Mouse (Mus musculus): Measurements from ENCODE around the gene Olfr374. TPM values are rescaled to one million over a fixed set of nuclear protein-coding genes. Genes with fewer than 3 reads are reported as not detected.
A peak's percentile ranks its signal among the peaks of the same experiment; 100 is the strongest.
"Not testable (repeated sequence)": the region's sequence is repeated elsewhere in the genome, so short reads cannot be mapped to it uniquely, and the experiment has no call there.

Olfr374 gene
- polyA plus RNA-seq, 1 experiment from 2014 or later = not detected

DNA sequence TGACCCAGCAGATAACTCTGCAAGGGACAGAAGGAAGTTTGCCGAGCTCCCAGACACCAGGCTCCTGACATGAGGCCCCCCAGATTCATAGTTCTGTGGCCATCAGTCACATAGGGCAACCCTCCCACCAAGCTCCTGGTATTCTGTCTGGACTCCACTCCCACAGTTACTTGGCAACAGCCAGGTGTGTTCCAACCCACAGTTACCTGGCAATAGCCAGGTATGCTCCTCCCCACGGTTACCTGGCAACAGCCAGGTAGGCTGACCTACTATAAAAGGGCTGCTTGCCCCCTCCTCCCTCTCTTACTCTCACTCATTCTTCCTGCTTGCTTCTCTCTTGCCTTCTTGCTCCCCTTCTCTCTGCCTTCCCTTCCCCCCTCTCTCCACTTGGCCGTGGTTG lies 14.6 kb downstream of the Olfr374 start:
- not testable (repeated sequence) for H3K36me3 ChIP-seq; H3K27ac ChIP-seq (replicated peaks); H3K9ac ChIP-seq; H3K4me2 ChIP-seq; H3K4me3 ChIP-seq; ATAC-seq (ENCODE audit: low read depth); H3K9me3 ChIP-seq; H3K4me1 ChIP-seq (replicated peaks); H3K27me3 ChIP-seq
- WGBS = 61% methylated on average over 3 of the region's 3 CpGs

DNA sequence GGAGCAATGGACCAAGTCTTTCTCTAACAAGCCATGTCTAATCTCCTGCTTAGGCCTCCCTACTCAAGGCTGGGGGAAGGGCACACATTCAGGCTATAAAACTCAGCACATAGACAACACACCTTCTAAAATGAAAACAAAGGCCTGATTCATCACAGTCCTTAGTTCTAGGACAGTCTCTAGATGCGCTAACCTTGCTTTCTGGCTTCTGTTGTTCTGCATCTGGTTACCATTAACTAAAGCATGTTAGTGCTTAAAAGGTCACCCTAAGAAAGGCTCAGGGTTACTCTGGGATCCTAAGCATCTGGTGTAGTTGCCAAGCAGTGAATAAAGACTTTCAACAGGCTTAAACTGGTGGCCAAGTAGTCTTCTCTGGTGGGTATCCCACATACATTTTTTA lies 15.2 kb downstream of the Olfr374 start:
- no peak overlapping the region for H3K9ac ChIP-seq
- no peaks in the 10 kb centered on the region for H3K27me3 ChIP-seq
- H3K27ac ChIP-seq (replicated peaks) = no peak overlapping the region
- H3K4me2 ChIP-seq = no peak overlapping the region
- no peak overlapping the region for H3K4me3 ChIP-seq
- H3K9me3 ChIP-seq = no peaks in the 10 kb centered on the region
- no peaks in the 10 kb centered on the region for H3K4me1 ChIP-seq (replicated peaks)
- no peaks in the 10 kb centered on the region for H3K36me3 ChIP-seq
- no peak for ATAC-seq (ENCODE audit: low read depth)
- 49% methylated on average over 1 of the region's 1 CpGs for WGBS

DNA sequence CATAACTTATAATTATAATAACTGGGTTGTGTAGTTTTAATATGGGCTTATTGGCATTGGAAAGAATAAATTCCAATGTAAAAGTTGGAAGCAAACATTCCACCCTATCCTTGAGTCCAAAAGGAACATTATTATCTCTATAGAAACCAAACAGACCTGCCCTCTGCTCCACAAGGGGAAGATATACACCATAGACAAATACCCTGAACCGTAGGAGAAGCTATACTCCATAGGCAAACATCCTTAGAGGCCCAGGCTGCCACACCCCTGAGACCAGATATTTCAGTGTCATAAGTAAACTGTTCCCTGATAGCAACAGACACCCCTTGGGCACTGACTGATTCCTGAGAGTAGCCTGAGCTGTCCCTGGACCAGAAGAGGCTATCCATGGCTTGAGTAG lies 21.0 kb downstream of the Olfr374 start:
- no peaks in the 10 kb centered on the region for H3K9me3 ChIP-seq
- no peak overlapping the region for H3K4me3 ChIP-seq
- WGBS = 91% methylated on average over 1 of the region's 1 CpGs
- no peaks in the 10 kb centered on the region for H3K27me3 ChIP-seq
- no peak overlapping the region for H3K4me2 ChIP-seq
- H3K27ac ChIP-seq (replicated peaks) = no peak overlapping the region
- no peaks in the 10 kb centered on the region for H3K4me1 ChIP-seq (replicated peaks)
- ATAC-seq (ENCODE audit: low read depth) = no peak
- no peak overlapping the region for H3K9ac ChIP-seq
- H3K36me3 ChIP-seq = no peaks in the 10 kb centered on the region

DNA sequence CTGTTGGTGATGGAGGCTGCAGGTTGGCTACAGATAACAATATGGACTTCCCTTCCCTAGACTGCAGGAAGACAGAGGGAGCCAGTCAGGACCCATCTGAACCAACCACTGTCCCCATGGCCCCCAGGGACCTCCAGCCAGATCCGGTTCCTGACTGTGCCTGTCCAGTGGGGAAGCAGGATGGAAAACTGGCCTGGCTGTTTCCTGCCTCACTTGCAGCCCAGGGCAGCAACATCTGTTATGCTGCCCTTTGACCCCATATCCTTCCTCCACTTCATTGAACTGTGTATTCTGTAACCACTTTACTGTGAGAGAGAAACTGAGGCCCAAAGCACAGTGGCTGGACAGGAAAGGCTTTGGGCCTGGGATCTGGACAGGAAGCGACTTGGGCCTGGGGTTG lies 24.4 kb downstream of the Olfr374 start:
- Histone ChIP-seq H3K36me3 (no peaks in the 10 kb centered on the region), H3K27ac (replicated peaks) (0 out of 2 replicates have a peak overlapping the region, but pooled peaks have one; percentile 33), H3K4me1 (replicated peaks) (peaks cover 12% of the 10 kb centered on the region), H3K9ac (no peak overlapping the region), H3K4me2 (no peak overlapping the region), H3K4me3 (no peak overlapping the region), H3K9me3 (no peaks in the 10 kb centered on the region), H3K27me3 (no peaks in the 10 kb centered on the region)
- no peak for ATAC-seq (ENCODE audit: low read depth)
- 78% methylated on average over 2 of the region's 2 CpGs for WGBS

DNA sequence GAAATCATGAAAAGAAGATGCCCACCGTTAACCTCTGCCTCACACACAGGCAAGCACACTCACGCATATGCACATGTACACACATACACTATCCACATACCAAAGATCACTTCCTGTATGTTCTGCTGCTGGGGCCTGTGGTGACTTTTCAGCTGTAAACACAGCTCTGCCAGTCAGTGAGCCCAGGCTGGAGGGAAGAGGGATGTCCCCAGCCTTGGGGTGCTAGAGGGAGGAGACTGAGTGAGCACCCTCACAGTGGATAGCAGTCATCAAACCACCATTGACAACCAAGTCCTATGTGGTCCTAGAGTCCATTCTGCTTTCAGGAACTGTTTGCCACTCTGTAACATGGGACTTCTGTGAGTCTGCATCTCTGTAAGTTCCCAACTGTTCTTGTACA lies 25.1 kb downstream of the Olfr374 start:
- peak overlapping the region; percentile 33; the same call in 1 of the 2 replicates for H3K27ac ChIP-seq (replicated peaks)
- peaks cover 18% of the 10 kb centered on the region for H3K4me1 ChIP-seq (replicated peaks)
- ATAC-seq (ENCODE audit: low read depth) = no peak
- no peak overlapping the region for H3K9ac ChIP-seq
- no peaks in the 10 kb centered on the region for H3K9me3 ChIP-seq
- no peak overlapping the region for H3K4me3 ChIP-seq
- H3K36me3 ChIP-seq = no peaks in the 10 kb centered on the region
- no peaks in the 10 kb centered on the region for H3K27me3 ChIP-seq
- H3K4me2 ChIP-seq = no peak overlapping the region
- WGBS = 85% methylated on average over 2 of the region's 2 CpGs

DNA sequence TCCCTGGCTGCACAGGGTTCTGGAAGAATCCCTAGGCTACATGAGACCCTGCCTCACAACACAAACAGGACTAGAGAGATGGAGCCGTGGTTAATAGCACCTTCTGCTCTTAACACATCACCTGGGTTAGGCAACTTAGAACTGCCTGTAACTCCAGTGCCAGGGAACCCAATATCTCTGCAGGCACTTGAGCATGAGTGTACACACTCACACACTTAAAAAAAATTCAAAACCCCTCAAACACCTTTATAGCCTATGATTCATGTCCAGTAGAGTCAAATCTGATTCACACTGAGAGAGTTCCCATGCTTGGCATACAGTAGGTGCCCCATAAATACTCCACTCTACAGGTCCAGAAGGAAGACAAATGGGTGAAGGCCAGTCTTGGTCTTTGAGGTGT lies 25.6 kb downstream of the Olfr374 start:
- Histone ChIP-seq H3K4me1 (replicated peaks) (peaks cover 23% of the 10 kb centered on the region), H3K9ac (no peak overlapping the region), H3K27ac (replicated peaks) (peak overlapping the region; percentile 33; the same call in 1 of the 2 replicates), H3K4me2 (no peak overlapping the region), H3K27me3 (no peaks in the 10 kb centered on the region), H3K4me3 (no peak overlapping the region), H3K9me3 (no peaks in the 10 kb centered on the region), H3K36me3 (no peaks in the 10 kb centered on the region)
- ATAC-seq (ENCODE audit: low read depth) = no peak
- WGBS = 79% methylated on average over 1 of the region's 1 CpGs

DNA sequence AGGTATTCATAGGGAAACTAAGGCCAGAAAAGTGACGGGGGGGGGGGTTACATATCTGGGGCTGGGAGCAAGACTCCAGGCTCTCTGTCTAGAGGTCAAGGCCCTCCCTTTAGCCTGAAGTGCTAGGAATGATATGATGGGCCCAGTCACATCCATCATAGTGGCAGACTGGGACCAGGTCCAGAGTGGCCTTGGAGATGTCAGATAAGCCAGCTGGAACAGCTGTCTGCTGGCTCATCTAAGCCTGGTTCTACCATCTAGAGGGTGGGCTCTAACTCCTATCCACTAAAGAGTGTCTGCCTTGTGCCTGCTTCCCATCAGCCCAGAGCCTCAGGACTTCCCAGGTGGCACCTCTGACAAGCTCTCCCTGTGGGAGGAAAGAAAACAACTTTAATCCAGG lies 26.1 kb downstream of the Olfr374 start:
- H3K9ac ChIP-seq = no peak overlapping the region
- no peaks in the 10 kb centered on the region for H3K36me3 ChIP-seq
- WGBS = 88% methylated on average over 1 of the region's 1 CpGs
- ATAC-seq (ENCODE audit: low read depth) = no peak
- no peaks in the 10 kb centered on the region for H3K27me3 ChIP-seq
- no peak overlapping the region for H3K4me2 ChIP-seq
- no peak overlapping the region for H3K4me3 ChIP-seq
- no peaks in the 10 kb centered on the region for H3K9me3 ChIP-seq
- no peak overlapping the region for H3K27ac ChIP-seq (replicated peaks)
- peaks cover 28% of the 10 kb centered on the region for H3K4me1 ChIP-seq (replicated peaks)

DNA sequence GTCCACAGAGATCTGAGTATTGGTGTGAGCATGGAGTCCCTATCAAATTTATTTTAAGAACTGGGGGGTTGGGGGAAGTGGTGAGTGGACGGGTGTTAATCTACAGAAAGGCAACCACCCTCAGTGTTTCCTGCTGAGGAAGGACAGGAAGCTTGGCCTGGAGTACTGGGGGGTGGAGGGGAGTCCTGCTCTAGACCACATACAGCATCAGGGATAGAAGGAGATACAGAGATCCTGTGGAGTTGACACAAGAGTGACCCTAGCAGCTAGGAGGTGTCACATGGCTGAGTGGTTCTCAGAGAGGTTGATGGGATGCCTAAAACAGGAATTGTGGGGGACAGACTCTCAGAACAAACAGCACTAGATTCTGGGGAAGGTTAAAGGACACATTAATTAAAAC lies 26.7 kb downstream of the Olfr374 start:
- Histone ChIP-seq H3K9ac (no peak overlapping the region), H3K4me2 (no peak overlapping the region), H3K27me3 (no peaks in the 10 kb centered on the region), H3K4me1 (replicated peaks) (peaks cover 31% of the 10 kb centered on the region), H3K4me3 (no peak overlapping the region), H3K36me3 (peaks cover 2% of the 10 kb centered on the region), H3K9me3 (no peaks in the 10 kb centered on the region), H3K27ac (replicated peaks) (no peak overlapping the region)
- 74% methylated on average over 1 of the region's 1 CpGs for WGBS
- no peak for ATAC-seq (ENCODE audit: low read depth)

DNA sequence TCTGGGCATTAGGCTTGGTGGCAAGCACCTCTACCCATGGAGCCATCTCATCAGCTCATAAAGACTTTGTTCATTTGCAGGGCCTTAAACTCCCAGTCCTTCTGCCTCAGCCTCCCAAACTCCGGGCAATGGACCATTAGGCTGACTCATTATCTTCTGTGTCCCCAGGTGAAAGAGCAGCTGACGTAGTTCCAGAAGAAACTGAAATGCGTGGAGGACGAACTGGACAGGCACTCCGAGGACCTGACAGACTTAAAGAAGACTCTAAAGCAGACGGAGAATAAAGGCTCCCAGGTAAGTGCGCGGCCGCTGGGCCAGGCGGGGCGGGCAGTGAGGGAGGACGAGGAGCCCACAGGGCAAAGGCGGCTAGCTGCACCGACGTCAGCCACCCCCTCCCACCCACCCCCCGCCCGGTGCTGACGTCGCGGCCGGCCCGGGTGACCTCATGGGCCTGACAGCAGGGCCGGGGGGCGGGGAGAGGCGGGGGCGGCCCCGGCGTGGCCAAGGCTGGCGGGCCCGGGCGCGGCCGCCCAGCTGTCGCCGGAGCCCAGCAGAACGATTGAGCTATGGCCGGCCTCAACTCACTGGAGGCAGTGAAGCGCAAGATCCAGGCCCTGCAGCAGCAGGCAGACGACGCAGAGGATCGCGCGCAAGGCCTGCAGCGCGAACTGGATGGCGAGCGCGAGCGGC lies 28.1 kb downstream of the Olfr374 start, which contains the start of gene Tpm4:
Tpm4 (plus strand) TSS at position 220 of the 690 bp plus-strand sequence.
- Histone ChIP-seq H3K36me3 (peaks cover 15% of the 10 kb centered on the region), H3K27me3 (no peaks in the 10 kb centered on the region), H3K4me1 (replicated peaks) (peaks cover 31% of the 10 kb centered on the region), H3K9me3 (no peaks in the 10 kb centered on the region), H3K4me2 (peak within 1 kb of the TSS; percentile 90), H3K9ac (peak within 1 kb of the TSS; percentile 83), H3K4me3 (peak within 1 kb of the TSS; percentile 72), H3K27ac (replicated peaks) (peak within 1 kb of the TSS; percentile 91)
- peak; percentile 84 for ATAC-seq (ENCODE audit: low read depth)
- WGBS = under 1% methylated on average over 47 of the region's 49 CpGs

DNA sequence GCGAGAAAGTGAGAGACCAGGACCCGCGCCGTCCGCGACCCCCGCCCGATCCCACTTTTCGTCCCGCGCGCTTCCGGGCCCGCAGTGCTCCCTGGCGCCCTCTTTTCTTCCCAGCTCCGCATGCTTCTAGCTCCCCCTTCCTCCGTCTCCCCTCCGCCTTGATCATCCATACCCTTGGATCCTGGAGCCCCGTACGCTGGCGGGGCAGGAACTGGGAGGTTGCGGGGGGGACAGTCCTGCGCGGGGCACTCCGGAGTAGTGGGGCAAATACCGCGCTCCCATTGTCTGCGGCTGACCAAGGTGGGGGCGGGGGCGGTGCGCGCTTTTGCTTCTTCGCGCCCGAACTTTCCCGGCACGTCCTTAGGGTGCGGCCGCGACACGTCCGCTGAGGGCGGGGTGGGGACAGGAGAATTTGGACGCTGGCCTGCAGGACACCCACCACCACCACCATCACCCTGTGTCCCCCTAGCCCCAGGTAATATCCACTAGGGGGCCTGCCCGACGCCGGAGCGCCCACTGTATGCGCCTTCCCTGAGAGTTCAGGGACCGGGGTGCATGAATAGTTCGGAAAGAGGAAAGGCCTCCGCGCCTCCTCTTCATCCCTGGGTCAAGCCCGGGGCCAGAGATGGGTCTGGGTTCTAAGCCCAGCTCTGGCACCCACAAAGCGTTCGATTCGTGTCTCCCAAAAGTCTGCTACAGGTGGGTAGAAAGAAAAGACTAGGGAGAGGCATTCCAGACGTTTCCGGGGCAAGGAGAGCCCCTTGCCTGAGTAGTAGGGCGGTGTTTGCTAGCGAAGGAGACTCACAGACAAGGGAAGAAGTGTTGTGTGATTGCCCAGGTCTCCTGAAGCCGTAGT lies 28.8 kb downstream of the Olfr374 start:
- ATAC-seq (ENCODE audit: low read depth) = peak; percentile 73
- H3K4me2 ChIP-seq = peak overlapping the region; percentile 90
- H3K4me3 ChIP-seq = peak overlapping the region; percentile 72
- WGBS = under 1% methylated on average over 59 of the region's 62 CpGs
- H3K36me3 ChIP-seq = peaks cover 22% of the 10 kb centered on the region
- H3K27me3 ChIP-seq = no peaks in the 10 kb centered on the region
- H3K9ac ChIP-seq = peak overlapping the region; percentile 83
- peak overlapping the region; percentile 91 for H3K27ac ChIP-seq (replicated peaks)
- peaks cover 31% of the 10 kb centered on the region for H3K4me1 ChIP-seq (replicated peaks)
- no peaks in the 10 kb centered on the region for H3K9me3 ChIP-seq

DNA sequence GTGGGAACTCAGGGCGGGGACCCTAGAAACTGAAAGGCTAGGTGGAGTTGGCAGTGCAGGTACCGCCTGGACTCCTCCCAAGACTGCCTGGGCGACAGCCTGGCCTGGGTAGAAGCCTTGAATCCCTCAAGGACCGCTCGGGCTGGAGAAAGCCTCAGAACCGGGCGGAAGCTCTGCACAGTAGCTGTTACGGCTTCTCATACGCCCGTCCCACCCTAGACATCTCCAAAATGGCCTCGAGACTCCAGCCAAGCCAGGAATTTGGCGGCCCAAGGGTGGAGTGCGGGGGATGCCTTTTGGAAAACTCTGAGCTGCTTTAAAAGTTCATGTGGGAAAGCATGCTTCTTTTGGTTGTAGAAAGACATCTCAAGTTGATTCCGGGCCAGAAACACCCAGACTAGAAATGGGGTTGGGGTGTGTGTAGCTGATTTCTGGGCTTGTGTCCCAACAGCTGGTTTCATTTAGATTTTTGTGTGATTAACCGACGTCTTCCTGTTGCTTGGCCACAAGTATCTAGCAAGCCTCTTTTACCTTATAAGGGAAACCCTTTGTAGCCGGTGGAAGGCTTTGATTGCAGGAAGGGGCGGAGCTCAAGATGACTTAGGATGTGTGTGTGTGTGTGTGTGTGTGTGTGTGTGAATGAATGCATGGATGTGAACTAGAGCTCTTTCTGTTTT lies 29.6 kb downstream of the Olfr374 start:
- peak overlapping the region; percentile 83 for H3K9ac ChIP-seq
- H3K4me1 ChIP-seq (replicated peaks) = peaks cover 31% of the 10 kb centered on the region
- H3K27me3 ChIP-seq = no peaks in the 10 kb centered on the region
- peaks cover 29% of the 10 kb centered on the region for H3K36me3 ChIP-seq
- peak overlapping the region; percentile 72 for H3K4me3 ChIP-seq
- no peaks in the 10 kb centered on the region for H3K9me3 ChIP-seq
- H3K4me2 ChIP-seq = peak overlapping the region; percentile 90
- H3K27ac ChIP-seq (replicated peaks) = peak overlapping the region; percentile 91
- WGBS = 1% methylated on average over 18 of the region's 18 CpGs
- ATAC-seq (ENCODE audit: low read depth) = peak; percentile 4; the same call in 1 of the 2 replicates

DNA sequence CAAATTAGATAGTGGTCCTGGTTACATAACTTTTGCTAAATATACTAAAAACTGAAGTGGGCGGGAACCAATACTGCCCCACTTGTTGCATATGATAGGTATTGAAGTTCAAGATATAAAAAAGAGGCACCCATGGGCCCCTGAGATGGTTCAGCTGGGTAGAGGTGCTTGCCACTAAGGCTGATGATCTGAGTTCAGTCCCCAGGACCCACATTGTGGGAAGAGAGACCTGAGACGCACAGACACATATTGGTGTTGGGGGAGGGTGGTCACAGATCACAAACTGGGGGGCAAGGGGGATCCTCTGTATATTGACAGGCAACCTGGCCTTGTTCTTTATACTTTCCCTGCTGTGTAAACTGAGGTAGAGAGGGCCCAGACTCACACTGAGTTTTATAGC lies 30.6 kb downstream of the Olfr374 start:
- 90% methylated on average over 2 of the region's 2 CpGs for WGBS
- no peak overlapping the region for H3K27ac ChIP-seq (replicated peaks)
- H3K9me3 ChIP-seq = no peaks in the 10 kb centered on the region
- H3K4me3 ChIP-seq = no peak overlapping the region
- H3K36me3 ChIP-seq = peaks cover 39% of the 10 kb centered on the region
- no peaks in the 10 kb centered on the region for H3K27me3 ChIP-seq
- peak overlapping the region; percentile 90 for H3K4me2 ChIP-seq
- H3K9ac ChIP-seq = no peak overlapping the region
- ATAC-seq (ENCODE audit: low read depth) = no peak
- peaks cover 31% of the 10 kb centered on the region for H3K4me1 ChIP-seq (replicated peaks)

Data from neural tube, embryonic 13.5 days (tissue).